ENCODE assay signal across 19 mouse cellular contexts in the genomic region with DNA sequence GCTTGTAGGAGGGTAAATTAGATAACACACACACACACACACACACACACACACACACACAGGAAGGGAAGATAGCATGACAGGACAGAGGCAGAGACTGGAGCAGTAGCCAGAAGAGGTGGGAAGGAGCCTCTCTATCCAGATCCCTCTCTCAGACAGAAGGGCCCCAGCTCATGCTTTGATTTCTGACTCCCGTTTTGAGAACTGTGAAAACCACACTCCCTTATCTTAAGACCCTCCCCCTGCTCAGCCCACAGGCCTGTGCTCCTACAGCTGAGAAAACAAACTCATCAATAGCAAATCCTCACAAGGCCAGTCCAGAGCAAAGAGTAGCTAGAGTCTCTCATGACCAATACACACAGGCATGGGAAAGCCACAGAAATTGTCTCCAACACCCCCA. TPM values are rescaled to one million over a fixed set of nuclear protein-coding genes. Genes with fewer than 3 reads are reported as not detected.
DNase-seq lines count a peak whose midpoint lies in the region; ATAC-seq and TF ChIP-seq lines count a peak whose summit lies in the region.
"Had no signal": no experiment of that assay in that cellular context is flagged by ENCODE, and none has a peak within 500 bp of the region (broad histone marks: within the 10 kb centered on the region; RNA-seq: fewer than 3 reads in every experiment).

No protein-coding gene starts in this region.

- H3K4me2 ChIP-seq in heart, embryonic 12.5 days, result no peak overlapping the region
- no peak overlapping the region for H3K4me2 ChIP-seq in intestine, embryonic 15.5 days (replicated peaks)
- H3K4me2 ChIP-seq in intestine, postnatal 0 days (replicated peaks; ENCODE audit: low read depth), result no peak overlapping the region
- no peak overlapping the region for H3K4me2 ChIP-seq in embryonic facial prominence, embryonic 14.5 days (ENCODE audit: low read depth, low read length)
- H3K4me2 ChIP-seq: forebrain, embryonic 13.5 days; hindbrain, embryonic 14.5 days; midbrain, embryonic 12.5 days had no signal

- peak overlapping the region; percentile 47 for H3K27ac ChIP-seq in heart, embryonic 12.5 days (ENCODE audit: poor library complexity, severe bottlenecking)
- H3K27ac ChIP-seq in intestine, embryonic 15.5 days, result no peak overlapping the region
- H3K27ac ChIP-seq in intestine, postnatal 0 days (ENCODE audit: low read depth, low read length), result no peak overlapping the region
- 0 out of 2 replicates have a peak overlapping the region, but pooled peaks have one; percentile 24 for H3K27ac ChIP-seq in embryonic facial prominence, embryonic 14.5 days (replicated peaks; ENCODE audit: low read depth, low read length)
- H3K27ac ChIP-seq: forebrain, embryonic 13.5 days; hindbrain, embryonic 14.5 days; midbrain, embryonic 12.5 days had no signal

- no peak for TF ChIP-seq CTCF in intestine, postnatal 0 days (IDR thresholded peaks at IDR 0.05; ENCODE audit: low read depth)

- peaks cover 57% of the 10 kb centered on the region for H3K4me1 ChIP-seq in heart, embryonic 12.5 days (replicated peaks)
- H3K4me1 ChIP-seq in intestine, embryonic 15.5 days (replicated peaks), result peaks cover 13% of the 10 kb centered on the region
- H3K4me1 ChIP-seq in intestine, postnatal 0 days (replicated peaks; ENCODE audit: control insufficient read depth, insufficient read depth, low read length), result peaks cover 8% of the 10 kb centered on the region; the same call in 1 of the 2 replicates
- peaks cover 10% of the 10 kb centered on the region for H3K4me1 ChIP-seq in embryonic facial prominence, embryonic 14.5 days (ENCODE audit: control insufficient read depth, insufficient read depth, low read length)
- H3K4me1 ChIP-seq: forebrain, embryonic 13.5 days; midbrain, embryonic 12.5 days had no signal

- ATAC-seq in heart, embryonic 12.5 days (ENCODE audit: insufficient number of reproducible peaks, low FRiP score), result peak; percentile 62
- ATAC-seq in intestine, embryonic 15.5 days, result peak; percentile 46
- no peak for ATAC-seq in intestine, postnatal 0 days
- no peak for ATAC-seq in embryonic facial prominence, embryonic 14.5 days (ENCODE audit: low read depth)
- ATAC-seq: forebrain, embryonic 13.5 days had no signal

- H3K27me3 ChIP-seq in heart, embryonic 12.5 days (replicated peaks), result no peaks in the 10 kb centered on the region
- H3K27me3 ChIP-seq in intestine, embryonic 15.5 days (replicated peaks), result no peaks in the 10 kb centered on the region
- H3K27me3 ChIP-seq in intestine, postnatal 0 days (replicated peaks; ENCODE audit: control insufficient read depth, insufficient read depth, low read length), result no peaks in the 10 kb centered on the region
- H3K27me3 ChIP-seq in embryonic facial prominence, embryonic 14.5 days (replicated peaks; ENCODE audit: control insufficient read depth, insufficient read depth, low read length), result no peaks in the 10 kb centered on the region
- H3K27me3 ChIP-seq: forebrain, embryonic 13.5 days; midbrain, embryonic 12.5 days had no signal

- peak overlapping the region; percentile 8; the same call in 1 of the 2 replicates for H3K9ac ChIP-seq in heart, embryonic 12.5 days
- H3K9ac ChIP-seq in intestine, embryonic 15.5 days, result no peak overlapping the region
- no peak overlapping the region for H3K9ac ChIP-seq in intestine, postnatal 0 days (ENCODE audit: low read depth, low read length)
- no peak overlapping the region for H3K9ac ChIP-seq in embryonic facial prominence, embryonic 14.5 days (ENCODE audit: low read depth, low read length)
- H3K9ac ChIP-seq: forebrain, embryonic 13.5 days; hindbrain, embryonic 14.5 days; midbrain, embryonic 12.5 days had no signal

- H3K9me3 ChIP-seq in heart, embryonic 12.5 days (replicated peaks), result peaks cover 9% of the 10 kb centered on the region
- no peaks in the 10 kb centered on the region for H3K9me3 ChIP-seq in intestine, embryonic 15.5 days
- 0 out of 2 replicates have a peak, but pooled peaks cover 4% of the 10 kb centered on the region for H3K9me3 ChIP-seq in intestine, postnatal 0 days (ENCODE audit: control insufficient read depth)
- H3K9me3 ChIP-seq in embryonic facial prominence, embryonic 14.5 days (ENCODE audit: control insufficient read depth, low read length), result 0 out of 2 replicates have a peak, but pooled peaks cover 5% of the 10 kb centered on the region

- no peak for DNase-seq in heart, adult 18-20 months
- DNase-seq in embryo, embryonic 10.5 days (ENCODE audit: low spot score), result peak; percentile 45
- peak; percentile 27 for DNase-seq in embryonic facial prominence, embryonic 14.5 days (ENCODE audit: low spot score)
- DNase-seq in spleen, postnatal 4 days (ENCODE audit: low spot score in 2 of 2), result no peak
- DNase-seq in lung, postnatal 14 days, result no peak
- DNase-seq: adrenal gland, postnatal 10 days; cerebellum, adult 18-20 months; cerebellum, postnatal 36 days; gastrocnemius, postnatal 36 days; kidney, adult 2 months; lung, adult 2 months; lung, postnatal 4 days; retina, postnatal 1 day had no signal

- H3K4me3 ChIP-seq in heart, embryonic 12.5 days, result no peak overlapping the region
- no peak overlapping the region for H3K4me3 ChIP-seq in intestine, embryonic 15.5 days (replicated peaks)
- no peak overlapping the region for H3K4me3 ChIP-seq in intestine, postnatal 0 days (ENCODE audit: low read depth, low read length)
- H3K4me3 ChIP-seq in embryonic facial prominence, embryonic 14.5 days (ENCODE audit: low read depth, low read length), result no peak overlapping the region
- H3K4me3 ChIP-seq: forebrain, embryonic 13.5 days; midbrain, embryonic 12.5 days had no signal

- no peaks in the 10 kb centered on the region for H3K36me3 ChIP-seq in heart, embryonic 12.5 days
- no peaks in the 10 kb centered on the region for H3K36me3 ChIP-seq in intestine, embryonic 15.5 days
- no peaks in the 10 kb centered on the region for H3K36me3 ChIP-seq in intestine, postnatal 0 days (ENCODE audit: control insufficient read depth, insufficient read depth)
- no peaks in the 10 kb centered on the region for H3K36me3 ChIP-seq in embryonic facial prominence, embryonic 14.5 days (ENCODE audit: control insufficient read depth, insufficient read depth, low read length)
- H3K36me3 ChIP-seq: midbrain, embryonic 12.5 days had no signal

- 0% methylated on average over 1 of the region's 1 CpGs for WGBS in heart, embryonic 12.5 days
- 14% methylated on average over 1 of the region's 1 CpGs for WGBS in intestine, embryonic 15.5 days
- 6% methylated on average over 1 of the region's 1 CpGs for WGBS in intestine, postnatal 0 days
- 0% methylated on average over 1 of the region's 1 CpGs for WGBS in embryonic facial prominence, embryonic 14.5 days

RNA-seq across cellular contexts. Expression of gene Prr5, which starts 26.2 kb away (rescaled TPM):
- polyA plus RNA-seq in heart, embryonic 12.5 days (2016; fragmentation: Nextera tagmentation; extraction: Ambion mirVana), result 23.1 and 25.5 TPM in 2 replicates
- 1 to 10 TPM; 4.3 to 6.2 TPM for total RNA-seq in heart, adult 18-20 months (2021)
- 65.4 and 71.3 TPM in 2 replicates for polyA plus RNA-seq in intestine, embryonic 15.5 days (2015; fragmentation: Nextera tagmentation; extraction: Ambion mirVana)
- 68.5 and 83.0 TPM in 2 replicates for polyA plus RNA-seq in intestine, postnatal 0 days (2015; fragmentation: Nextera tagmentation; extraction: Ambion mirVana)
- polyA plus RNA-seq in embryonic facial prominence, embryonic 14.5 days (2014; fragmentation: Nextera tagmentation; extraction: Ambion mirVana), result 26.4 and 31.8 TPM in 2 replicates

Comparison
In these comparisons a context has a peak if more than half of its experiments do, and no peak if none do; other contexts are left out.
1. ATAC-seq: peak in heart, embryonic 12.5 days (single experiment) and intestine, embryonic 15.5 days (single experiment); none in intestine, postnatal 0 days (single experiment) and embryonic facial prominence, embryonic 14.5 days (single experiment).
2. H3K27ac ChIP-seq: peak in heart, embryonic 12.5 days (single experiment) and embryonic facial prominence, embryonic 14.5 days (single experiment); none in intestine, embryonic 15.5 days (single experiment) and intestine, postnatal 0 days (single experiment).
3. DNase-seq: peak in embryo, embryonic 10.5 days (single experiment) and embryonic facial prominence, embryonic 14.5 days (single experiment); none in heart, adult 18-20 months (0 of 2), spleen, postnatal 4 days (0 of 2) and lung, postnatal 14 days (single experiment).